Mouse (Mus musculus): Measurements from ENCODE around the gene Dclk2.
A peak's percentile ranks its signal among the peaks of the same experiment; 100 is the strongest.

Dclk2 gene

GRCm38 (mm10) chr3:86754595-86755557 lies 165.8 kb downstream of the Dclk2 start:
- no peak for DNase-seq

GRCm38 (mm10) chr3:86754178-86754577 lies 166.5 kb downstream of the Dclk2 start:
- DNase-seq: peak; percentile 23

- DNase-seq: no peak
Measured at GRCm38 (mm10) chr3:86750652-86751051, 170.0 kb downstream of the Dclk2 start.

GRCm38 (mm10) chr3:86745769-86746512 lies 174.7 kb downstream of the Dclk2 start:
- peak; percentile 45 for DNase-seq

GRCm38 (mm10) chr3:86745348-86745747 lies 175.3 kb downstream of the Dclk2 start:
- DNase-seq: no peak

- DNase-seq: no peak
Measured at GRCm38 (mm10) chr3:86739745-86740144, 180.9 kb downstream of the Dclk2 start.

- no peak for DNase-seq
Measured at GRCm38 (mm10) chr3:86738831-86739230, 181.8 kb downstream of the Dclk2 start.
